29 mouse cellular contexts compared by ENCODE assay signal in the genomic region with DNA sequence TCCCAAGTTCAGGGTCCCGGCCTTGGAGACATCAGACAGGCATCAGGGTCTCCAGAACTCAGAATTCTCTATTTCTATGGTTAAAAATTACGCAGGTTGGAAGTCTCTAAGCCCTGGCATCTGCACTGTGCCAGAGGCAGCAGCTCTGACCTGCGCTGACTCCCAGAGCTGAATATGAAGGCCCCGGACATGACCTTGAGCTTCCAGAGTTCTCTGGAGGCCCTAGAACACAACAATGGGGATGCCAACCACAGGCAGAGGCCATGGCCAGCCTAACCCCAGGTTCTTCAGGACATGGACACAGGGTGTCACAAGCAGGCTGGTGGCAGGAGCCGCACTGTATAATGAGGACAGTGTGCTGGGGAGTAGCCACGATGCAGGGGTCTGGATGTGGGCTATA. TPM values are rescaled to one million over a fixed set of nuclear protein-coding genes. Genes with fewer than 3 reads are reported as not detected.
DNase-seq lines count a peak whose midpoint lies in the region; ATAC-seq and TF ChIP-seq lines count a peak whose summit lies in the region.
"Had no signal": no experiment of that assay in that cellular context is flagged by ENCODE, and none has a peak within 500 bp of the region (broad histone marks: within the 10 kb centered on the region; RNA-seq: fewer than 3 reads in every experiment).

No protein-coding gene starts in this region.

- no peak for TF ChIP-seq POLR2A in liver, adult 2 months (IDR thresholded peaks at IDR 0.05; ENCODE audit: extremely low read depth, insufficient read depth, low read length)

- no peak for TF ChIP-seq CTCF in liver, adult 2 months (IDR thresholded peaks at IDR 0.05; ENCODE audit: low read depth, low read length)

- no peak overlapping the region for H3K4me2 ChIP-seq in liver, embryonic 11.5 days
- no peak overlapping the region for H3K4me2 ChIP-seq in forebrain, embryonic 13.5 days
- H3K4me2 ChIP-seq: embryonic facial prominence, embryonic 15.5 days; forebrain, embryonic 12.5 days; heart, embryonic 11.5 days; hindbrain, embryonic 14.5 days; limb, embryonic 12.5 days; liver, embryonic 15.5 days; lung, embryonic 15.5 days; midbrain, embryonic 15.5 days; neural tube, embryonic 15.5 days; stomach, embryonic 15.5 days had no signal

- no peak overlapping the region for H3K4me3 ChIP-seq in heart, embryonic 10.5 days
- H3K4me3 ChIP-seq in liver, adult 2 months (ENCODE audit: insufficient read depth, low read depth, low read length): no peak overlapping the region; the same call in 1 of the 2 replicates
- no peak overlapping the region for H3K4me3 ChIP-seq in liver, embryonic 11.5 days (ENCODE audit: low read depth, low read length)
- H3K4me3 ChIP-seq in forebrain, embryonic 13.5 days: no peak overlapping the region
- H3K4me3 ChIP-seq: embryonic facial prominence, embryonic 15.5 days; forebrain, embryonic 12.5 days; layer of hippocampus, adult 2 months; left cerebral cortex, adult 2 months; limb, embryonic 12.5 days; liver, embryonic 15.5 days; lung, embryonic 15.5 days; midbrain, embryonic 10.5 days; midbrain, embryonic 15.5 days; neural tube, embryonic 15.5 days; stomach, embryonic 15.5 days had no signal

- H3K27me3 ChIP-seq in heart, embryonic 10.5 days (ENCODE audit: insufficient read depth, poor library complexity, severe bottlenecking): no peaks in the 10 kb centered on the region
- H3K27me3 ChIP-seq in liver, adult 2 months (ENCODE audit: control insufficient read depth, insufficient read depth, low read length): no peaks in the 10 kb centered on the region
- H3K27me3 ChIP-seq in liver, embryonic 11.5 days (replicated peaks; ENCODE audit: control insufficient read depth, insufficient read depth, low read length): no peaks in the 10 kb centered on the region
- no peaks in the 10 kb centered on the region for H3K27me3 ChIP-seq in forebrain, embryonic 13.5 days
- H3K27me3 ChIP-seq: CH12.LX; embryonic facial prominence, embryonic 15.5 days; forebrain, embryonic 12.5 days; limb, embryonic 12.5 days; liver, embryonic 15.5 days; lung, embryonic 15.5 days; midbrain, embryonic 15.5 days; neural tube, embryonic 15.5 days; stomach, embryonic 15.5 days had no signal

- H3K9me3 ChIP-seq in heart, embryonic 10.5 days: no peaks in the 10 kb centered on the region
- no peaks in the 10 kb centered on the region for H3K9me3 ChIP-seq in liver, embryonic 11.5 days (ENCODE audit: control insufficient read depth, low read length)
- H3K9me3 ChIP-seq in forebrain, embryonic 13.5 days (replicated peaks): no peaks in the 10 kb centered on the region
- H3K9me3 ChIP-seq: embryonic facial prominence, embryonic 15.5 days; forebrain, embryonic 12.5 days; limb, embryonic 12.5 days; liver, embryonic 15.5 days; lung, embryonic 15.5 days; midbrain, embryonic 10.5 days; midbrain, embryonic 15.5 days; neural tube, embryonic 15.5 days; stomach, embryonic 15.5 days had no signal

- H3K9ac ChIP-seq in liver, adult 2 months (ENCODE audit: low read depth, low read length): peak overlapping the region; percentile 8; the same call in 1 of the 2 replicates
- no peak overlapping the region for H3K9ac ChIP-seq in liver, embryonic 11.5 days (ENCODE audit: low read depth, low read length)
- no peak overlapping the region for H3K9ac ChIP-seq in forebrain, embryonic 13.5 days
- H3K9ac ChIP-seq: embryonic facial prominence, embryonic 15.5 days; forebrain, embryonic 12.5 days; hindbrain, embryonic 14.5 days; limb, embryonic 12.5 days; liver, embryonic 15.5 days; lung, embryonic 15.5 days; midbrain, embryonic 15.5 days; neural tube, embryonic 15.5 days; stomach, embryonic 15.5 days had no signal

- ATAC-seq in liver, embryonic 11.5 days (replicated peaks; ENCODE audit: low FRiP score): no peak
- no peak for ATAC-seq in forebrain, embryonic 13.5 days
- ATAC-seq: activated CD4-positive, CD25-positive, alpha-beta regulatory T cell, adult 4 months; inflammation-experienced regulatory T-cells, adult 6 months; midbrain, embryonic 15.5 days had no signal

- peaks cover 75% of the 10 kb centered on the region for H3K79me2 ChIP-seq in liver, adult 2 months (ENCODE audit: control insufficient read depth, insufficient read depth, low read length)

- peaks cover 12% of the 10 kb centered on the region for H3K36me3 ChIP-seq in heart, embryonic 10.5 days
- H3K36me3 ChIP-seq in liver, adult 2 months (ENCODE audit: control insufficient read depth, insufficient read depth, low read length): no peaks in the 10 kb centered on the region
- H3K36me3 ChIP-seq in liver, embryonic 11.5 days (ENCODE audit: control insufficient read depth, insufficient read depth, low read length): no peaks in the 10 kb centered on the region; the same call in 1 of the 2 replicates
- H3K36me3 ChIP-seq in forebrain, embryonic 13.5 days (ENCODE audit: poor library complexity, severe bottlenecking): no peaks in the 10 kb centered on the region
- H3K36me3 ChIP-seq: forebrain, embryonic 12.5 days; lung, embryonic 15.5 days; midbrain, embryonic 15.5 days; neural tube, embryonic 15.5 days; stomach, embryonic 15.5 days had no signal

- H3K27ac ChIP-seq in heart, embryonic 10.5 days: peak overlapping the region; percentile 13; the same call in 1 of the 2 replicates
- H3K27ac ChIP-seq in liver, adult 2 months (replicated peaks; ENCODE audit: insufficient read depth, low read depth, low read length): peak overlapping the region; percentile 80
- H3K27ac ChIP-seq in liver, embryonic 11.5 days (ENCODE audit: low read depth, low read length): no peak overlapping the region
- no peak overlapping the region for H3K27ac ChIP-seq in forebrain, embryonic 13.5 days
- H3K27ac ChIP-seq: embryonic facial prominence, embryonic 15.5 days; forebrain, embryonic 12.5 days; hindbrain, embryonic 14.5 days; layer of hippocampus, adult 2 months; left cerebral cortex, adult 2 months; limb, embryonic 12.5 days; liver, embryonic 15.5 days; lung, embryonic 15.5 days; midbrain, embryonic 10.5 days; midbrain, embryonic 15.5 days; neural tube, embryonic 15.5 days; stomach, embryonic 15.5 days had no signal

- WGBS in heart, embryonic 10.5 days: 89% methylated on average over 6 of the region's 6 CpGs
- 24% methylated on average over 6 of the region's 6 CpGs for WGBS in liver, adult 2 months
- WGBS in liver, embryonic 11.5 days: 90% methylated on average over 6 of the region's 6 CpGs
- 90% methylated on average over 6 of the region's 6 CpGs for WGBS in forebrain, embryonic 13.5 days

- H3K4me1 ChIP-seq in heart, embryonic 10.5 days: peaks cover 77% of the 10 kb centered on the region
- peaks cover 81% of the 10 kb centered on the region for H3K4me1 ChIP-seq in liver, adult 2 months (ENCODE audit: control insufficient read depth, insufficient read depth, low read length)
- peaks cover 38% of the 10 kb centered on the region for H3K4me1 ChIP-seq in liver, embryonic 11.5 days (replicated peaks; ENCODE audit: control insufficient read depth, insufficient read depth, low read length)
- H3K4me1 ChIP-seq in forebrain, embryonic 13.5 days: 0 out of 2 replicates have a peak, but pooled peaks cover 7% of the 10 kb centered on the region
- H3K4me1 ChIP-seq: midbrain, embryonic 15.5 days had no signal

- peak; percentile 71 to 87 for DNase-seq in adrenal gland, adult (ENCODE audit: inconsistent age in 2 of 2, low spot score in 1 of 2)
- no peak for DNase-seq in adrenal gland, postnatal 25 days
- no peak for DNase-seq in heart, embryonic 10.5 days (ENCODE audit: low spot score)
- DNase-seq in heart, adult 18-20 months: no peak
- DNase-seq in liver, adult 2 months (ENCODE audit: extremely low read depth, low read depth, low spot score): peak; percentile 98
- no peak for DNase-seq in liver, embryonic 11.5 days (ENCODE audit: low spot score)
- DNase-seq: cerebellum, adult 18-20 months; cerebellum, postnatal 10 days; gastrocnemius, postnatal 10 days; heart, postnatal 4 days; retina, postnatal 1 day; right cerebral cortex, postnatal 14 days had no signal

RNA-seq across cellular contexts. Expression of a gene that starts 11.3 kb away (rescaled TPM):
- 66.1 and 73.2 TPM in 2 replicates for total RNA-seq in adrenal gland, postnatal 25 days (2021)
- 14.8 and 15.6 TPM in 2 replicates for polyA plus RNA-seq in heart, embryonic 10.5 days (2016; fragmentation: Nextera tagmentation; extraction: Ambion mirVana)
- total RNA-seq in heart, adult 18-20 months (2021): 10 to 100 TPM in 1 of 2 experiments, 1 to 10 TPM in 1; 9.0 to 10.1 TPM
- total RNA-seq in liver, adult 2 months (2014; rRNA removed): 8.9 and 11.8 TPM in 2 replicates
- 19.2 and 25.9 TPM in 2 replicates for polyA plus RNA-seq in liver, adult 2 months (2012; rRNA removed)
- 17.7 and 19.2 TPM in 2 replicates for polyA plus RNA-seq in liver, embryonic 11.5 days (2014; fragmentation: Nextera tagmentation; extraction: Ambion mirVana)
- polyA plus RNA-seq in forebrain, embryonic 13.5 days (2015; fragmentation: Nextera tagmentation; extraction: Ambion mirVana): 11.6 and 13.6 TPM in 2 replicates

RNA-seq across cellular contexts. Expression of a gene that starts 21.5 kb away (rescaled TPM):
- total RNA-seq in adrenal gland, postnatal 25 days (2021): 154 TPM in 2 replicates
- polyA plus RNA-seq in heart, embryonic 10.5 days (2016; fragmentation: Nextera tagmentation; extraction: Ambion mirVana): 12.4 and 17.8 TPM in 2 replicates
- 100 to 1,000 TPM; 127 to 149 TPM for total RNA-seq in heart, adult 18-20 months (2021)
- 71.5 and 75.0 TPM in 2 replicates for total RNA-seq in liver, adult 2 months (2014; rRNA removed)
- polyA plus RNA-seq in liver, adult 2 months (2012; rRNA removed): 96.8 and 110 TPM in 2 replicates
- polyA plus RNA-seq in liver, embryonic 11.5 days (2014; fragmentation: Nextera tagmentation; extraction: Ambion mirVana): 25.1 and 33.5 TPM in 2 replicates
- 20.7 and 21.6 TPM in 2 replicates for polyA plus RNA-seq in forebrain, embryonic 13.5 days (2015; fragmentation: Nextera tagmentation; extraction: Ambion mirVana)

RNA-seq across cellular contexts. Expression of a gene that starts 44.3 kb away (rescaled TPM):
- 460 and 592 TPM in 2 replicates for total RNA-seq in adrenal gland, postnatal 25 days (2021)
- 689 and 872 TPM in 2 replicates for polyA plus RNA-seq in heart, embryonic 10.5 days (2016; fragmentation: Nextera tagmentation; extraction: Ambion mirVana)
- 1,000 to 10,000 TPM; 1,096 to 1,108 TPM for total RNA-seq in heart, adult 18-20 months (2021)
- total RNA-seq in liver, adult 2 months (2014; rRNA removed): 144 and 218 TPM in 2 replicates
- 1,387 and 1,558 TPM in 2 replicates for polyA plus RNA-seq in liver, adult 2 months (2012; rRNA removed)
- 482 and 514 TPM in 2 replicates for polyA plus RNA-seq in liver, embryonic 11.5 days (2014; fragmentation: Nextera tagmentation; extraction: Ambion mirVana)
- polyA plus RNA-seq in forebrain, embryonic 13.5 days (2015; fragmentation: Nextera tagmentation; extraction: Ambion mirVana): 454 and 459 TPM in 2 replicates

RNA-seq across cellular contexts. Expression of a gene that starts 46.5 kb away (rescaled TPM):
- total RNA-seq in adrenal gland, postnatal 25 days (2021): 45.4 and 67.9 TPM in 2 replicates
- polyA plus RNA-seq in heart, embryonic 10.5 days (2016; fragmentation: Nextera tagmentation; extraction: Ambion mirVana): 2.0 and 4.0 TPM in 2 replicates
- 1 to 10 TPM; 2.7 to 3.1 TPM for total RNA-seq in heart, adult 18-20 months (2021)
- total RNA-seq in liver, adult 2 months (2014; rRNA removed): 0.47 and 0.55 TPM in 2 replicates
- polyA plus RNA-seq in liver, adult 2 months (2012; rRNA removed): 1.2 TPM in 2 replicates
- polyA plus RNA-seq in liver, embryonic 11.5 days (2014; fragmentation: Nextera tagmentation; extraction: Ambion mirVana): 2.8 and 3.1 TPM in 2 replicates
- polyA plus RNA-seq in forebrain, embryonic 13.5 days (2015; fragmentation: Nextera tagmentation; extraction: Ambion mirVana): 21.2 and 26.8 TPM in 2 replicates

RNA-seq across cellular contexts. Expression of a gene that starts 47.1 kb away (rescaled TPM):
- 977 and 1,201 TPM in 2 replicates for total RNA-seq in adrenal gland, postnatal 25 days (2021)
- polyA plus RNA-seq in heart, embryonic 10.5 days (2016; fragmentation: Nextera tagmentation; extraction: Ambion mirVana): 767 and 797 TPM in 2 replicates
- 1,000 to 10,000 TPM in 1 of 2 experiments, 100 to 1,000 TPM in 1; 983 to 1,022 TPM for total RNA-seq in heart, adult 18-20 months (2021)
- total RNA-seq in liver, adult 2 months (2014; rRNA removed): 712 and 752 TPM in 2 replicates
- polyA plus RNA-seq in liver, adult 2 months (2012; rRNA removed): 535 and 559 TPM in 2 replicates
- polyA plus RNA-seq in liver, embryonic 11.5 days (2014; fragmentation: Nextera tagmentation; extraction: Ambion mirVana): 761 and 762 TPM in 2 replicates
- polyA plus RNA-seq in forebrain, embryonic 13.5 days (2015; fragmentation: Nextera tagmentation; extraction: Ambion mirVana): 487 and 489 TPM in 2 replicates

Comparison
In these comparisons a context has a peak if more than half of its experiments do, and no peak if none do; other contexts are left out.
1. DNase-seq: peak in adrenal gland, adult (2 of 2) and liver, adult 2 months (single experiment); none in adrenal gland, postnatal 25 days (single experiment), heart, embryonic 10.5 days (single experiment), heart, adult 18-20 months (0 of 2) and liver, embryonic 11.5 days (single experiment).
2. H3K27ac ChIP-seq: peak in heart, embryonic 10.5 days (single experiment) and liver, adult 2 months (single experiment); none in liver, embryonic 11.5 days (single experiment) and forebrain, embryonic 13.5 days (single experiment).